Mouse (Mus musculus) thymus, postnatal 4 days (tissue): Measurements from ENCODE around the gene Ereg.

ENCODE experiments used
- DNase-seq: peaks from one replicate; pipeline ENCODE4 v3.0.0; 2021

Ereg gene

DNA sequence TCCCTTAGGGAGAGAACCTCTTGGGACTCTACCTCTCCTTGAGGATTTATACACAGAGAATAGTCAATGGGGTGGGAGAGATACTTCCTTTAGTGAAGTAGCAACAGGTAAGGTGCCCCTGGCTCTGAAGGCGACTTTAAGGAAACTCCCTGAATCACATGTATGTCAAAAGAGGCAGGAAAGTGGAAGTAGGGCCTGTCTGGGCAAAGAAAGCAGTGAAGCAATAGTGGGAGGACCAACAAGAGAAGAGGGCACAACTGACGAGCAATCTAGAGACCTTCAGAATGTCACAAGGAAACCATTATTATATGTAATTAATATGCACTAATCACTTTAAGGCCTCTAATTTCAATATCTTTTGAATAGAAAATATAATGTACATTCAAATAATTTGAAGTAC, 39.5 kb downstream of the Ereg start:
- DNase-seq, result no peak

DNA sequence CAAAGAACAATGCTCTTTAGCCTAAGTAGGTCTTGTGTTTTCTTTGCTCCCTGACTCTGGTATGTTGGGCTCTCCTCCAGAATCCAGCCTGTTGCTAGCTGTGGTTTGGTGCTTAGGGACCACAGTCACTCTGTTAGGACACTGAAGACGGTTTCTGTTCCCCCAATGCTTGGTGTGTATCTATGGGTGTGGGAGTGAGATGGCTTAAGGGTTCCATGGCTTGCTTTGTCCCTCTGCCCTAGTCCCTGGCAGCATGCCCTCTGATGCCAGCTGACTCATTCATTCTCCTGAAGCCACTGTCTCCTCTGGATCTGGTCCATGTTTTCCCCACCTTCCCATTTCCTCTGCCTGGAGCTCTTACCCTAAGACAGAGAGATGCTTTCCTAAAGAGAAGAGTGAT, 40.2 kb downstream of the Ereg start:
- DNase-seq, result no peak

DNA sequence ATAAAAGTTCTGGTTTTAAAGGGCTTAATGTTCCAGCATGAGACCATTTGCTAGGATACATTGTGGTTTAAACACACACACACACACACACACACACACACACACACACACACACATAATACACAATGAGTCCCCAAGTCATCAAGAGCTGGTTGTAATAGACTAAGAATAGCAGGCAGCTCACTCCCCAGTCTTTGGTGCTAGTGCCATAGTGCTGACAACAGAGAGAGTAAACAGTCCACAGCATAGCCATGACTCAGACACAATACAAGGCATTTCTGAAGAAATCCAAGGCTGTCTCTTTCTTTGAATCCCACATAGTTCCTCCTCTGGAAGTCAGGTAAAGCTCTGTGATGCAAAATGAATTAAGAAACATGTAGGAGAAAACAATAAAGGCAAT, 44.2 kb downstream of the Ereg start:
- DNase-seq, result no peak

DNA sequence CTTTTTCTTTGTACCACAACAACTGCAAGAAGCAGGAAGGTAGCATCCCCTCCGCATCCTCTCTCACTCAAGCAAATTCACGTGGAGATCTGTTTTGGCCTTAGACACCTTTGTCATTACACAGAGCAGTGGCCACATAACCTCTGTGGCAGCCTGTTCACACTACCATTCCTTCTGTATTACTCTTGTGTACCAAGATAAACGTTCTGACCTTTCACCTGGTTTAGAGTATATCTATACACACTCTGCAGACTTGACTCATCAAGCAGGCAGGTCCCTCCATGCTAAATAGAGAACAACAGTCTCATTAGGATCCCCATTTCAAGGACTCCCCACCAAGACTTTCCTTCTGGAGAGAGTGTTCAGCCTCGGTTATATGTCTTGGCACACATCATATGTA, 49.0 kb downstream of the Ereg start:
- DNase-seq, result no peak

DNA sequence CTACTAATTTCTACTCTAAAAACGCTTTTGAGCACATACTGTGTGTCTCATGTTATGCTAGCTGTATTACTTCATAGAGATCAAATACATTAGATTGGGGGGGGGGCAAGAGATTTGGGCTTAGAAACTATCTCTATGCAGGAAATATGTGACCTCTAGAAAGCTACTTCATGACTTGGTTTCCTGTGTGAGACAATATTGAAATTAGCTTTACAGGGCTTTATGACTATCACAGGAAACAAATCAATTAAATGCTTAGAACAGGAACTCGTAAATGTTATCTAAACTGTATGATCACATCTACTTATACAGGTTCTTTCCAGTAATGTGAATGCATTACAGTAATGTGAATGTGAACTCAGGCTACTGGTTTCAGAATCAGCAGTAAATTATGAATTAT, 49.7 kb downstream of the Ereg start:
- DNase-seq, result no peak

DNA sequence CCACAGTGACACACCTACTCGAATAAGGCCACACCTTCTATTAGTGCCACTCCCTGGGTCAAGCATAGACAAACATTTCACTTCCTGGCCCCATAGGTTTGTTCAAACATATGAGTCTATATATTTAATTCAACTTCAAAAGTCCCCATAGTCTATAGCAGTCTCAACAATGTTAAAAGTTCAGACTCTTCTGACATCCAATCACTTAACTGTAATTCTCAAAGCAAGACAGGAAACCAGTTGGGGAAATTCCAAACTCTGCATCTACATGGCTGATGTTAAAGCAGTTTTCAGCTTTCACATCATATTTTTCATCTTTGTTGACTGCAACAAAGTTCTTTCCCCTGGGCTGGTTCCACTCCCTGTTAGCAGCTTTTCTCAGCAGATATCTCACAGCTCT, 52.2 kb downstream of the Ereg start:
- DNase-seq, result no peak

DNA sequence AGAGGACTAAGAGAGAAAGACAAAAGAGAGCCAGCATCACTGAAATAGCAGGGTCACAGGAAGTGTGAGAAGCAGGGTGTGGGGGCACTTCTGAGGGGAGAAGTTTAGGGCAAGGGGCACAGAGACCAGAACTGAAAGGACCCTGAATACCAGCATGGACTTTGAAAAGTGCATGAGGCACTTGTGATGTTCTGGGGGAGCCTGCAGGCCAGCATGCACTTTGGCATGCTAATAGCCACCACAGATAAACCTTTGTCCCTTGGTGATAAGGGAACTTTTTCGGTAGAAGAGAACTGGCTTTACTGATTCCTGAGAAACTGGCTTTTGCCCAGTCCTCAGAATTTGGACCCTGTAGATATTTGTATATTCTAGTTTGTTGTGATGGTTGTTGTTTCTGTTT, 60.5 kb downstream of the Ereg start:
- DNase-seq, result no peak

DNA sequence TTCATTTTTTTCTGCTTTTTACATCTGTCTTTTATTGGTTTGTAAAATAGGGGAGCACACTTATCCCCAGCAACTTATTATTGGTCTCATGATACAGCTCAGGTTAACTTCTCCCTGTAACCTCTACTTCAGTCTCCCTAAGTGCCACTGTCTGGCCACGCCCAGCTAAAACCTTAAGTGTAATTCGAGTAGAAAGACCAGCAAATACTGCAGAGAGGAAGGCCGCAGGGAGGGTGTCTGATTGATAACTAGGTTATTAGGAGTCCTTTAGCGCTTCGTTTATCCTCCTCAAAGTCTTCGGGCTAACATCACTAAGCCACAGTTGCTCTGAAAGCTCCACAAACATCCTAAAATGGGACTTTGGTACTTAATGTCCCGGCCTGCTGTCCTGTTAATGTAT, 64.5 kb downstream of the Ereg start:
- DNase-seq, result no peak

DNA sequence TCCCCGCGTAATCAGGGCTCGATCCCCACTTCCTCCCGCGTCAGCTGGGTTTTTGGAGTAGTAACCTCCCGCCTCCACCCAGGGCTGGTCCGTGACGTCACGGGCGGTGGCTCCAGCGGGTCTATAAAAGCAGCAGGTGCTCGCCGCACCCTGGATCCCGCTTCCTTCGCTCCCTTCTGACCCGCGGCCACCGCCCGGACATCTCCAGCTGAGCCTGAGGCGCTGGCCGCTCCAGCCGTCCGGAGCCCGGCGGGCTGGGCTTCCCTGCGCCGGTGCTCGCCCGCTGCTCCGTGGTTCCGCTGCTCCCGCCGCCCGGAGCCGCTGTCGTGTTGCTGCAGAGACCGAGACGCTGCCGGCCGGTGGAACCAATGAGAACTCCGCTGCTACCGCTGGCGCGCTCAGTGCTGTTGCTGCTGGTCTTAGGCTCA, 65.0 kb downstream of the Ereg start, which contains the start of gene Areg:
Areg (plus strand) TSS at position 154 of the 428 bp plus-strand sequence.
- peak; percentile 66 for DNase-seq

DNA sequence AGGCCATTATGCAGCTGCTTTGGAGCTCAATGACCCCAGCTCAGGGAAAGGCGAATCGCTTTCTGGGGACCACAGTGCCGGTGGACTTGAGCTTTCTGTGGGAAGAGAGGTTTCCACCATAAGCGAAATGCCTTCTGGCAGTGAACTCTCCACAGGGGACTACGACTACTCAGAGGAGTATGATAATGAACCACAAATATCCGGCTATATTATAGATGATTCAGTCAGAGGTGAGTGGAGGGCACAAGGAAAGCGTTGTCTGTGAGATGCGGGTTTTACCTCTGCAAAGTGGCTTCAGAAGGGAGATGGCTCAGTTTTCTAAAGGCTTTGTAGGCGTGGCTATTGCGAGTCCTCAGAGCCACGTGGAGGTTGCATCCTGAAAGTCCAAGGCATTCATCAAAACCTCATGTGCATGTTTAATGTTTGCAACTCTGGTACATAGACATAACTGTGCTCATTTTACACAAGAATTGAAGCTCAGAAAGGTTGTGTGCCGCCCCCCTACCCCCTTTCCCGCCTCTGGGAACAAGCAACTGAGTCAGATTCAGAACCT, 66.5 kb downstream of the Ereg start:
- DNase-seq, result peak; percentile 5
